Mouse (Mus musculus): ENCODE results near the gene Kank1. TPM values are rescaled to one million over a fixed set of nuclear protein-coding genes. Genes with fewer than 3 reads are reported as not detected.
"Not testable (repeated sequence)": the region's sequence is repeated elsewhere in the genome, so short reads cannot be mapped to it uniquely, and the experiment has no call there.

The Kank1 gene
- polyA plus RNA-seq, 1 experiment from 2014 or later, result 12.6 TPM

DNA sequence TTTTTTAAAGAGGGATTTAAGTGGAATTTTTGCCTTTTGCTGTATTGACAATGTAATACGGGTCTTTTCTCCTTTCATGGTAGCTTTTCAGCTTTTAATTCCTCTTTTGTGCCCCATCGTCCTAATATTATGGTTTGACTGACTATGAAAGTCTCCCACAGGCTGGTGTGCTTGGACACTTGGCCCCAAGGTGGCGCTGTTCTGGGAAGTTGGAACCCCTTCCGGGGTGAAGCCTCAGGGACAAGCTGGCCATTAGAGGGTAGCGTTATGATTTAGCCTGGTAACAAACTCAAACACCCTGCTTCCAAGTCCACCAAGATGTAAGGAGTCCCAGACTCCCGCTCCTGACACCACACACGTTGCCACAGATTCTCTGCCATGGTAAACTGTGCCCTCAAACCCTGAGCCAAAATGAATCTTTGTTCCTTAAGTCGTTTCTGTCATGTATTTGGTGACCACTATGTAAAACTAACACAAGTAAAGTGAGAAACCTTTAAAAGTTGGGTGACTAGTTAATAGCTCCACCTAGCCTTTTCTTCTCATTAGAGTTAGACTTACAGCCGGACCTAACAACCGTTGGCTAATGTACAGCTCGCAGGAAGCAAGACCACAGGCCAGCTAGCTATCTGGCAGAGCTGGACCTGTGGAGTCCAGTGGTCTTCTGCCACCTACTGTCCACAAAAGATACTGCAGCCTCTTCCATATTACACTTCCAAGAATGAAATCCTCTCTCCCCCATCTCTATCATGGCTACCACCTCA is 214.3 kb downstream of the Kank1 start:
- WGBS, result 55% methylated on average over 11 of the region's 11 CpGs
- Histone ChIP-seq H3K4me2 (no peak overlapping the region), H3K9ac (replicated peaks) (no peak overlapping the region), H3K27me3 (replicated peaks) (no peaks in the 10 kb centered on the region), H3K4me1 (no peaks in the 10 kb centered on the region), H3K9me3 (replicated peaks) (no peaks in the 10 kb centered on the region), H3K4me3 (replicated peaks) (no peak overlapping the region), H3K27ac (replicated peaks) (no peak overlapping the region), H3K36me3 (no peaks in the 10 kb centered on the region)
- ATAC-seq (ENCODE audit: low FRiP score), result no peak; the same call in 1 of the 2 replicates

DNA sequence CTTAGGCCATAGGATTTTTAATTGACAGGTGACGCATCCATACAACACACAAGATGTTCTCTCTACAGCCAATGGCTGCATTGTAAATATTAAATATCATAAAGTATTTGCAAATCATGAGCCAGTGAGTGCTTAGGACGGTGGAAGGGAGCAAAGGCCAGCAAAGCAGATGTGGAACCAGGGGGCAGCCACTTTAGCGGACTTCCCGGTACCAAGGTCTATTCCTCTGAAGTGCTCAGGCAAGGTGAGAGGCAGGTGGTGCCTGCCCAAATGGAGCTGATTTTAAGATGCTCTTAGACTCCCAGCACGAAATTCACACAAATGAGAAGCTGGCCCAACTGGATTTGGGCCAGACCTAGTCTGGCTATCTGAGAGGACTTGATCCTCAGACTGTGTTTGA is 216.4 kb downstream of the Kank1 start:
- Histone ChIP-seq H3K4me1 (no peaks in the 10 kb centered on the region), H3K4me3 (replicated peaks) (no peak overlapping the region), H3K9me3 (replicated peaks) (no peaks in the 10 kb centered on the region), H3K9ac (replicated peaks) (no peak overlapping the region), H3K27ac (replicated peaks) (no peak overlapping the region), H3K36me3 (no peaks in the 10 kb centered on the region), H3K4me2 (no peak overlapping the region), H3K27me3 (replicated peaks) (no peaks in the 10 kb centered on the region)
- no peak for ATAC-seq (ENCODE audit: low FRiP score)
- WGBS, result 79% methylated on average over 5 of the region's 5 CpGs

DNA sequence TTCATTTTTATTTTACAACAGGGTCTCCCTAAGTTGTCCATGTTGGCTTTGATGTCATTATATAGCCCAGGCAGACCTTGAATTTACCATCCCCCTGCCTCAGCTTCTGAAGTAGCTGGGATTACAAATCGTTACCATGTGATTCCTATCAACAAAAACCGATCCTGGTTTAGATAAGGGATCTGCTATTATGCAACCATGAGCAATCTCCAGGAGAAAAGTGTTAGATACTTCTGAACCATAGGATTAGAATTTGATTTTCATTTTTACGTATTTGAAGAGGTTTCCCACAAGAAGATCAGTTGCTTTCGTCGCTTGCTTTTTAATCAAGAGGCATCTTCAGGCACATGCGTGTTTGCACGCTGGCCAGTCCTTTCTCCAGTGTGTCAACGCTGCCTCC is 224.0 kb downstream of the Kank1 start:
- ATAC-seq (ENCODE audit: low FRiP score), result no peak
- no peaks in the 10 kb centered on the region for H3K36me3 ChIP-seq
- no peak overlapping the region for H3K27ac ChIP-seq (replicated peaks)
- no peak overlapping the region for H3K9ac ChIP-seq (replicated peaks)
- H3K27me3 ChIP-seq (replicated peaks), result no peaks in the 10 kb centered on the region
- H3K4me2 ChIP-seq, result no peak overlapping the region
- H3K4me1 ChIP-seq, result peaks cover 8% of the 10 kb centered on the region
- 98% methylated on average over 8 of the region's 8 CpGs for WGBS
- no peak overlapping the region for H3K4me3 ChIP-seq (replicated peaks)
- no peaks in the 10 kb centered on the region for H3K9me3 ChIP-seq (replicated peaks)

DNA sequence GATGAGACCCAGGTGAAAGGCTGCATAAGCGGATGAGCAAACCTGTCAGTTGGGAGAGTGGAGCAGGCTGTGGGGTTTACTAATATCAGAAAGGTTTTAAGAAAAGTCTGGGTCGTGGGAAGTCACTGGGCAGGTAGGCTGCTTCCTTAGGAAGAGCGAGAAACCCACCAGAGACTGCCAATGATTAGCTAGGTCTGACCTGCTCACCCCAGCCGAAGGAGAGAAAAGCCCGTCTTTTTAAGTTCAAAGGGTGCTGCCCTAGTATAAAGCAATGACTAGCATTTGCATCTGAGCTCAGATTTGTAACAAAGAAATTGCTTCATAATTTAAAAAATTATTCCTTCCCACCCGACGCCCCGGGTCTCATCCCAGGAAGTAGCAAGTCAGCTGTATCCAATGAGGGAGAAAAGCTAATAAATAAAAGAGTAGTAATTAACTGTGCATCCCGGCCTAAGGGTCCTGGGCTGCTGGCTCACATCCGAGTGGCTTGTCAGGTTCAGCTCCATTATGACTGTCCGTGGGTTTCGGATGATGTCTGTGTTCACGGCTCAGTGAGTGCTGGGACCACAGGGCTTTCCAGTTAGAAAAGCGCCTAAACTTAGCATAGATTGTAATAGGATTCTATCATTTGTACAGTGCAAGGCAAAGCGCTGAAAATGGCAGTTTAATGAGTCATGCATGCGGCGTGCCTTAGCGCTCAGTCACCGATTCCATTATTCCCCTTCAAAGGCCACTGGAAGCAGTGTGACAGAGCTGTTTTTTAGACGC is 225.0 kb downstream of the Kank1 start:
- ATAC-seq (ENCODE audit: low FRiP score), result no peak
- Histone ChIP-seq H3K9ac (replicated peaks) (no peak overlapping the region), H3K27ac (replicated peaks) (no peak overlapping the region), H3K27me3 (replicated peaks) (no peaks in the 10 kb centered on the region), H3K36me3 (no peaks in the 10 kb centered on the region), H3K9me3 (replicated peaks) (no peaks in the 10 kb centered on the region), H3K4me1 (peaks cover 8% of the 10 kb centered on the region), H3K4me2 (peak overlapping the region; percentile 43), H3K4me3 (replicated peaks) (no peak overlapping the region)
- 36% methylated on average over 20 of the region's 20 CpGs for WGBS

DNA sequence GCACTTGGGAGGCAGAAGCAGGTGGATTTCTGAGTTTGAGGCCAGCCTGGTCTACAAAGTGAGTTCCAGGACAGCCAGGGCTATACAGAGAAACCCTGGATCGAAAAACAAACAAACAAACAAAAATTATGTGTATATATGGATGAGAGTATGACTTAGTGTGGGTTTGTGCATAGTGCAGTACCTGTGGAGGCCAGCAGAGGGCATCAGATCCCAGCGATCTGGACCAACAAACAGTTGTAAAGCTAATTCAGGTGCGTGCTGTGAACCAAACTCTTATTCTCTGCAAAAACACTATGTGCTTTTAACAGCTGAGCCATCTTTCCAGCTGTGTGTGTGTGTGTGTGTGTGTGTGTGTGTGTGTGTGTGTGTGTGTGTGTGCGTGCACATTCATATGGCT is 239.0 kb downstream of the Kank1 start:
- ATAC-seq (ENCODE audit: low FRiP score); H3K27ac ChIP-seq (replicated peaks); H3K36me3 ChIP-seq; H3K4me2 ChIP-seq; H3K9ac ChIP-seq (replicated peaks); H3K9me3 ChIP-seq (replicated peaks); H3K4me3 ChIP-seq (replicated peaks); H3K27me3 ChIP-seq (replicated peaks); H3K4me1 ChIP-seq: not testable (repeated sequence)
- WGBS, result 68% methylated on average over 4 of the region's 4 CpGs

DNA sequence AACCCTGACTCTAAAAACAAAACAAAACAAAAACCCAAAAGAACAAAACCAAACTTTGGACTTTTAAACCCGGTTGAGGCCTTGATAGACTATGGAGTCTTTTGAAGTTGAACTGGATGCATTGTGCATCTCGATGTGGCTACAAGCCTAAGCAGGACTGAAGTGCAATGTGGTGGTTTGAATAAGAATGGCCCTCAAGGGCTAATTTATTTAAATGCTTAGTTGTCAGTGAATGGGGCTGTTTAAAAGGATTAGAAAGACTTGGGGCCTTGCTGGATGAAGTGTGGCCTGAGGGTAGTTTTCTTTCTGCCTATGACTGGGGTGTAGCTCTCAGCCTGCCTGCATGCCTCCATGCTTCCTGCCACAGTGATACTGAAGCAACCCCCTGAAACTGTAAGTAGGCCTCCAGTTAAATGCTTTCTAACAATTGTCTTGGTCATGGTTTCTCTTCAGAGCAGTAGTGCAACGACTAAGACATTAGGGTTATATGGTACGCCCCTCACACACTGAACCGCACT is 242.4 kb downstream of the Kank1 start:
- Histone ChIP-seq H3K9me3 (replicated peaks) (peaks cover 4% of the 10 kb centered on the region), H3K4me1 (no peaks in the 10 kb centered on the region), H3K4me2 (no peak overlapping the region), H3K27me3 (replicated peaks) (no peaks in the 10 kb centered on the region), H3K9ac (replicated peaks) (no peak overlapping the region), H3K27ac (replicated peaks) (no peak overlapping the region), H3K4me3 (replicated peaks) (no peak overlapping the region), H3K36me3 (no peaks in the 10 kb centered on the region)
- ATAC-seq (ENCODE audit: low FRiP score), result no peak
- WGBS, result 65% methylated on average over 5 of the region's 5 CpGs

DNA sequence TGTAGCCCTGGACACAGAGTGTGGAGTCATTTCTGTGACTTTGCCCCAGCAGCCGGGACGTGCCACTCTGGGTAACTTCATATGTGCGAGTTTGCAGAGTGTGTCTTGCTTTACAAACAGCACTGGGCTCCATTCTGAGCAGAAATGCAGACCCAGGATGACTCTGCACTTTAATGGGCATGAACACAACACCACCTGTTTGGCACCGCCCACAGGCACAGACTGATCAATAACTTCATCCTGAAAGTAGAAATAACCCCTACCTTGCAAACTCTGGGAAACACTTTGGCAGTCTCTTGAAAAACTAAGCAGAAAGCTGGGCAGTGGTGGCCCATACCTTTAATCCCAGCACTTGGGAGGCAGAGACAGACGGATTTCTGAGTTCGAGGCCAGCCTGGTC is 244.0 kb downstream of the Kank1 start:
- no peaks in the 10 kb centered on the region for H3K36me3 ChIP-seq
- no peak for ATAC-seq (ENCODE audit: low FRiP score)
- no peak overlapping the region for H3K27ac ChIP-seq (replicated peaks)
- H3K9ac ChIP-seq (replicated peaks), result no peak overlapping the region
- 91% methylated on average over 6 of the region's 6 CpGs for WGBS
- 0 out of 2 replicates have a peak, but pooled peaks cover 2% of the 10 kb centered on the region for H3K27me3 ChIP-seq (replicated peaks)
- H3K4me3 ChIP-seq (replicated peaks), result no peak overlapping the region
- peaks cover 4% of the 10 kb centered on the region for H3K9me3 ChIP-seq (replicated peaks)
- H3K4me1 ChIP-seq, result no peaks in the 10 kb centered on the region
- no peak overlapping the region for H3K4me2 ChIP-seq

Other genes with a start within 250 kb of the Kank1 start
- gene Dock8, start 237.4 kb upstream of the Kank1 start, polyA plus RNA-seq (2015; fragmentation: Nextera tagmentation; extraction: Ambion mirVana), result 1.2 and 9.1 TPM in 2 replicates